Mouse (Mus musculus): ENCODE results near the gene Stk32c.

DNA sequence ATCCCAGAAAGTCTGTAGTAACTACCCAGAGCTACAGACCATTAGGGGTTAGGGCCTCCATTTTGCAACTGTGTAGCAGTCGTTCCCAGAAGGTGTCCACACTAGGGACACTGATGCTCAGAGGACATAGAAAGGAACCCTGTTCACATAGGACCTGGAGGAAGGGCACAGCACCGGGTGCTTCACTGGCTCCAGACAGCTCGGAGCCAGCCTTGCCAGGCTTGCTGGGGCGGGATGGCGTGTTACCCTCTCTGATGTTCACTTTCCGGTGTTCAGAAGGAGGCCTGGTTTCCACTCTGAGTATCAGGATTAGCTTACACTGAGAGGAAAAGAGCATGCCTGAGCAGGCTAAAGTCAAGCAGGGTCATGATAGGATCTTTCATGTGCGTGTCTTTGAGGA is 2.8 kb upstream of the Stk32c start:
- TF ChIP-seq MAFK (IDR thresholded peaks at IDR 0.05; ENCODE audit: insufficient read depth, low read depth, low read length) (no peak), ZNF384 (IDR thresholded peaks at IDR 0.05; ENCODE audit: low read depth, low read length) (no peak)

All from ES-E14 (cell line).